Mouse (Mus musculus) hindbrain, embryonic 11.5 days (tissue): Measurements from ENCODE around the gene Pcx. TPM values are rescaled to one million over a fixed set of nuclear protein-coding genes. Genes with fewer than 3 reads are reported as not detected.

ENCODE experiments used
- ATAC-seq: fragments of 200-750 bp; cut with Nextera tagmentation; 2 replicates; pipeline ENCODE4 v1.8.0; 2017; ENCODE audit warnings: mild to moderate bottlenecking, moderate TSS enrichment, moderate library complexity; ENCODE audit not compliant: low FRiP score
- DNase-seq: peaks from one replicate; pipeline ENCODE4 v3.0.0-alpha.2; 2015; ENCODE audit warnings: low spot score
- H3K27ac ChIP-seq: fragments of 300-500 bp; sonication (generic); 2 replicates; pipeline ENCODE4 v1.5.1; 2014; ENCODE audit warnings: mild to moderate bottlenecking, low read depth, low read length
- H3K27me3 ChIP-seq: fragments of 300-500 bp; sonication (generic); 2 replicates; pipeline ENCODE4 v1.6.1; 2014; ENCODE audit warnings: mild to moderate bottlenecking, low read length, moderate library complexity, mixed read lengths; ENCODE audit not compliant: control insufficient read depth, insufficient read depth
- H3K36me3 ChIP-seq: fragments of 300-500 bp; sonication (generic); 2 replicates; pipeline ENCODE4 v1.6.1; 2014; ENCODE audit warnings: mild to moderate bottlenecking, low read length, moderate library complexity, mixed read lengths; ENCODE audit not compliant: control insufficient read depth, insufficient read depth
- H3K4me1 ChIP-seq: fragments of 300-500 bp; sonication (generic); replicated peaks from 2 replicates; pipeline ENCODE4 v1.6.1; 2014; ENCODE audit warnings: low read length, mixed read lengths; ENCODE audit not compliant: control insufficient read depth, insufficient read depth
- H3K4me2 ChIP-seq: fragments of 300-500 bp; sonication (generic); replicated peaks from 2 replicates; pipeline ENCODE4 v1.6.1; 2014; ENCODE audit warnings: mild to moderate bottlenecking, low read depth, low read length
- H3K4me3 ChIP-seq: fragments of 300-500 bp; sonication (generic); 2 replicates; pipeline ENCODE4 v1.5.1; 2014; ENCODE audit warnings: low read depth, low read length
- H3K9ac ChIP-seq: fragments of 300-500 bp; sonication (generic); 2 replicates; pipeline ENCODE4 v1.6.1; 2014; ENCODE audit warnings: low read depth, low read length
- H3K9me3 ChIP-seq: fragments of 300-500 bp; sonication (generic); 2 replicates; pipeline ENCODE4 v1.6.1; 2016; ENCODE audit warnings: low read length; ENCODE audit not compliant: control insufficient read depth
- WGBS: fragments of 180-500 bp; shearing (Covaris S2); extraction: QIAGEN DNeasy Blood & Tissue Kit; methylation state at CpG from one replicate; pipeline ENCODE4 v1.1.7; 2014; 5-methylcytosine and 5-hydroxymethylcytosine counted together
- polyA plus RNA-seq: library from polyadenylated mRNA; unstranded; fragments of >200 nt; fragmentation: Nextera tagmentation; extraction: Ambion mirVana; gene quantifications from 2 replicates; pipeline ENCODE4 v1.2.1, GENCODE M21; 2014

Gene Pcx
- polyA plus RNA-seq, 1 experiment from 2014 or later = 11.8 TPM

DNA sequence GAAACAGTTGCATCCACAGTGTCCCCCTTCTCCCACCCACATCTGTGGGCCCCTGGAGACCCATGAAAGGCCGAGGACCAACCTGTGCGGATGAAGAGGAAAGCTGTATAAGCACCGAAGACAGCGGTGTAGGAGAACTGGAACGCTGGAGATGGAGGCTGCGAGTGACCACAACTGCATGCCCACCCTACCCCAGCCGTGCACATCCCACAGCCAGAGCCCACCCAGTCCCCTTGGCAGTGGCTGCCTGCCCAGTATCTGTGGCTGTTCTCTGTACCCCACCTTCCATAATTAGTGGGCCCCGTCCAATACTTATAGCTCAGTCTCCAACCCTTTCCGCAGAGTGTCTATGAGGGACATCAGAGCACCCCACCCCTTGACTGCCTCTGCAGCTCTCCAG lies 113.1 kb downstream of the Pcx start:
- Histone ChIP-seq H3K27me3 (no peaks in the 10 kb centered on the region), H3K27ac (no peak overlapping the region), H3K4me2 (no peak overlapping the region), H3K9ac (no peak overlapping the region), H3K36me3 (no peaks in the 10 kb centered on the region), H3K4me1 (peaks cover 10% of the 10 kb centered on the region; the same call in 1 of the 2 replicates), H3K4me3 (no peak overlapping the region), H3K9me3 (no peaks in the 10 kb centered on the region)
- 93% methylated on average over 9 of the region's 9 CpGs for WGBS
- ATAC-seq (no peak), DNase-seq (no peak)

DNA sequence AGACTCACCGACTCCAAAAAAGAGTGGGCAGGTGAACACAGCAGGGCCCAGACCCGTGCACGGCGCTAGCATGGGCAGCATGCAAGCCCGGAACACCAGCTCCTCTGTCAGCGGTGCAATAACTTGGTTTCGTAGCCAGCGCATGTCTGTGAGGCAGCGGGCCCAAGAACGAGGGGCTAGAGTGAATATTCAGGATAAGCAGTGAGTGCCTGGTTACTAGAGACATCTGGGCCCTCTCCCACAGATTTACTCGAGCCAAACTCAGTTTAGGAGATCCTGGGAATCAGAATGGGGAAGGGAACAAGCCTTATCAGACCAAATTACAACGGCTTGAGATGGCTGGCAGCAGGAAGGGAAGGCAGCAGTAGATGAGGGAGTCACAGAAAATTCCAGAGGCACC lies 113.7 kb downstream of the Pcx start:
- Histone ChIP-seq H3K4me1 (peaks cover 10% of the 10 kb centered on the region; the same call in 1 of the 2 replicates), H3K9ac (no peak overlapping the region), H3K4me3 (no peak overlapping the region), H3K36me3 (no peaks in the 10 kb centered on the region), H3K9me3 (no peaks in the 10 kb centered on the region), H3K27me3 (no peaks in the 10 kb centered on the region), H3K4me2 (no peak overlapping the region), H3K27ac (no peak overlapping the region)
- ATAC-seq = no peak
- DNase-seq = no peak
- WGBS = 95% methylated on average over 12 of the region's 12 CpGs

DNA sequence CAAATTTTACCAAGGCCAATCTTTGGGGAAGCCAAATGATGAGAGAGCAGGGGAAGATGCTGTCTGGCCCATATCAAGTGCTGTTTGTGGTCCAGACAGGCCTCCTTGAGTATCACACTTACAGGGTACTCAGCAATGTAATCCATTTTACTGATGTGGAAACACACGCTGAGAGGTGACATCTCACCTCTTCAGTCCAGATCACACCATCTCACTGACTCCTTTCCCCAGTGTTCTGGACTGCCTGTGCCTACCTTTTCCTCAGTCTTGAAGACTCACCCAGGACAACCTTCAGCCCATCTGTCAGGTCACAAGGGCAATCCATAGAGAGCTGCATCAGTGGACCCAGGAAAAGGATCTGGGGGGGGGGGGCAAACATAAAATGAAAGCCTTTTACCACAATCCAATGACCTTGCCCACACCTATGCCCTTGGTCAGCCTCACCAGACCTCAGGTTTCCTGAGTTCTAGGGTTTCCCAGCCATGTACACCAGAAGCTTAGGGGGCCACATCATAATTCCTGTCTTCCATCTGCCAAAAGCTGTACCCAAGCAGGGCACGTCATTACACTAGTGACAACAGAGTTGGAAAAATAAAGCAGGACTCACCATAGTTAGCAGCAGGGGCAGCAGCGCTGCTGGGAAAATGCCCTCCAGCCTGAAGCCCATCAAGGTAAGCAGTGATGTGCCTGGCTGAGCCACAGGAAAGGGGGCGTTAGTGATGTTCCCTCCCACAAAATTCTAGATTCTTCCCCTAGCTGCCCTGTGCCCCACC lies 114.3 kb downstream of the Pcx start:
- ATAC-seq = peak; percentile 7; the same call in 1 of the 2 replicates
- Histone ChIP-seq H3K9ac (peak overlapping the region; percentile 94), H3K4me3 (peak overlapping the region; percentile 91), H3K4me1 (peaks cover 10% of the 10 kb centered on the region; the same call in 1 of the 2 replicates), H3K27ac (no peak overlapping the region; the same call in 1 of the 2 replicates), H3K36me3 (no peaks in the 10 kb centered on the region), H3K27me3 (no peaks in the 10 kb centered on the region), H3K9me3 (no peaks in the 10 kb centered on the region), H3K4me2 (peak overlapping the region; percentile 86)
- no peak for DNase-seq
- 35% methylated on average over 4 of the region's 4 CpGs for WGBS

DNA sequence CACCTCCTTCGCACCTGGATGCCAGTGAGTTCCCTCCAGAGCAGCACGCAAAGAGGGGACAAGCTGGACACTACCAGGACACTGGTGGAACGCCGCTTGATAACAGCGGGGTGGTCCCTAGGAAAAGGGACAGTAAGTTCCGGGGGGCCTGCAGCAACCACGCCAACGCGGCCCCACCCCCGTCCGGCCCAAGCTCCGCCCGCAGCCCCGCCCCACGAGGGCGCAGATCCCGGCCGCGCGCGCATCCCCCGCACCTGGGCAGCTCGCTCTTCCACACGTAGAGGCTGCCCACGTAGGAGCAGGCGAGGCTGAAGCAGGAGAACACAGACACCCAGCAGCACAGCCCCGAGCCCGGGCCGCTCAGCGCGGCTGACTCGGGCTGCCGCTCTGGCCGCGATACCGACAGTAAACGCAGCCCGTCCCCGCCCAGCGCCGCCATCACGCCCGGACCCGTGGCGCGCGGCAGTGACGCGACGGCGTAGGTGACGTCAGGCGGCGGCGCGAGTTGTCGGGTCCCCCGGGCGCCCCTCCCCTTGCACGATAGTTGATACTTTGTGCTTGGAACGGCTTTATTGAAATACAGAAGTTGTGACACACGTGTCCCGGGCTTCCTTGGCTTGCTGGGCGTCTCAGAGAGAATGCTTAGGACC lies 115.0 kb downstream of the Pcx start, which contains the start of gene Rce1:
Gene Rce1, minus strand, starts transcription at position 463 of the 650 bp plus-strand sequence.
- Histone ChIP-seq H3K4me3 (peak within 1 kb of the TSS; percentile 91), H3K4me1 (peaks cover 10% of the 10 kb centered on the region; the same call in 1 of the 2 replicates), H3K36me3 (no peaks in the 10 kb centered on the region), H3K9ac (peak within 1 kb of the TSS; percentile 94), H3K4me2 (peak within 1 kb of the TSS; percentile 86), H3K27me3 (no peaks in the 10 kb centered on the region), H3K27ac (peak within 1 kb of the TSS; percentile 77), H3K9me3 (no peaks in the 10 kb centered on the region)
- WGBS = under 1% methylated on average over 53 of the region's 64 CpGs
- ATAC-seq (peak; percentile 83), DNase-seq (peak; percentile 96)

DNA sequence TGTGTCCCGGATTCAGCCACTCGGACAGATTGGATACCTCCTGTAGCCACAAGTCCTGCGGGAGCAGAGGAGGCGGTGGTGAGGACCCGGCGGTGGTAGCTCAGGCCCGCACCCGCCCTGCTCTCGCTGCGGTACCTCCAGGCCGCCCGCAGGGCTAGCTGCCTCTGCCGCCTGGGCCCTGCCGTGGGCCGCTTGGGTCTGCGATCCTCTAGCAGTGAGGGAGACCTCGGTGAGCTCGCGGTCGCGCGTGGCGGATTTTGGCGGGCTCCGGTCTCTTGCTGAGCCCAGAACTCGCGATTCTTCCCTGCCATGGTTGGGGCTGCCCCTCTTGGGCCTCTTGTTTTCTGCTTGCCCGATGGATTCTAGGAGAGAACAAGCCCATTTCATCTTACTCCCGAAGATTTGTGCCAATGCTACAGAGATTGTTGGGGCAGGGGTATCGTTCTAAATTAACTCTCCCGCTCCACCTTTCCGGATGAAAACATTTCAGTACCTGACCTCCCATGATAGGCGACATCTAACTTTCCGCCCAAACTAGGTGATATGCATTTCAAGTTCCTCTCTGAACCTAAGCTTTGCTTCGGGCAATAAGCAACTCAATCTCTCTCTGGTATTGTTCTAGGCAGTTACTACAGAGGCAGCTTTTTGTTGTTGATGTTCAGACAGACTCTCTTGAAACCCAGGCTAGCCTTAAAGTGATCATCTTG lies 115.7 kb downstream of the Pcx start:
- ATAC-seq (peak; percentile 62), DNase-seq (no peak)
- WGBS = 2% methylated on average over 35 of the region's 35 CpGs
- Histone ChIP-seq H3K27me3 (no peaks in the 10 kb centered on the region), H3K4me2 (peak overlapping the region; percentile 86), H3K27ac (peak overlapping the region; percentile 77; the same call in 1 of the 2 replicates), H3K4me1 (peaks cover 10% of the 10 kb centered on the region; the same call in 1 of the 2 replicates), H3K36me3 (no peaks in the 10 kb centered on the region), H3K9me3 (no peaks in the 10 kb centered on the region), H3K9ac (peak overlapping the region; percentile 94), H3K4me3 (peak overlapping the region; percentile 91)

DNA sequence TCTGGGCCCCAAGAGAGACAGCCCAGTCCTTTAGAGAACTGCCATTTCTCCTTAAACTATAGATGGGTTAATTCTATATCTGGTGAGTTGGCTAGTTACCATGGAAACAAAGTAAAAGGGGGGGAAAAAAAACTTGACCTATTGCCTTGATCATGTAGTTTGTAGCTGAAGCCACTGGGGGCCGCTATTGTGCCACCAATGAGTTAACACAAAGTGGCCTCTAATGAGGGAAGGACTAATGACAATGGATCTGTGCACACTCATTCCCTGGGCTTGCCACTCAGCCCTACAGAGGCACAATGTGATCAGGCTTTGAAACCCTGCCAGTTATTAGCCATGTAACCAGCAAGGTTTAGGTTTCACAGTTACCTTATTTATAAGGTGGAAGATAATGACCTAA lies 118.5 kb downstream of the Pcx start:
- Histone ChIP-seq H3K4me2 (no peak overlapping the region), H3K9me3 (no peaks in the 10 kb centered on the region), H3K27me3 (no peaks in the 10 kb centered on the region), H3K4me1 (peaks cover 10% of the 10 kb centered on the region; the same call in 1 of the 2 replicates), H3K27ac (no peak overlapping the region), H3K4me3 (no peak overlapping the region), H3K36me3 (no peaks in the 10 kb centered on the region), H3K9ac (no peak overlapping the region)
- ATAC-seq = 0 out of 2 replicates have a peak, but pooled peaks have one; percentile 45
- 0% methylated on average over 1 of the region's 1 CpGs for WGBS
- peak; percentile 85 for DNase-seq

DNA sequence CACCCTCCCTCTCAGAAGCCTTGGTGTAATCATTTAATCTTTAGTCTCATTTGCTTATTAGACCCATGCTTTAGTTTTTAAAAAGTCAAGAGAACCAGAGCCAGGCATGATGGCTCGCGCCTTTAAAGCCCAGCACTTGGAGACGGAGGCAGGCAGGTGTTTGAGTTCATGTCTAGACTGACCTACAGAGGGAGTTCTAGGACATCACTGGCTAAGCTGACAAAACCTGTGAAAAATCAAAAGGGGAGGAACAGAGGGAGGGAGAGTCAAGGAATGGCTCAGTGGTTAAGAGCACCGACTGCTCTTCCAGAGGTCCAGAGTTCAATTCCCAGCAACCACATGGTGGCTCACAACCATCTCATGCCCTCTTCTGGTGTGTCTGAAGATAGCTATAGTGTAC lies 125.7 kb downstream of the Pcx start:
- WGBS = 65% methylated on average over 4 of the region's 4 CpGs
- no peak overlapping the region for H3K4me3 ChIP-seq
- DNase-seq (no peak), ATAC-seq (no peak)
- no peaks in the 10 kb centered on the region for H3K4me1 ChIP-seq
- no peaks in the 10 kb centered on the region for H3K27me3 ChIP-seq
- no peak overlapping the region for H3K9ac ChIP-seq
- no peaks in the 10 kb centered on the region for H3K36me3 ChIP-seq
- H3K4me2 ChIP-seq = no peak overlapping the region
- H3K9me3 ChIP-seq = no peaks in the 10 kb centered on the region
- no peak overlapping the region for H3K27ac ChIP-seq

DNA sequence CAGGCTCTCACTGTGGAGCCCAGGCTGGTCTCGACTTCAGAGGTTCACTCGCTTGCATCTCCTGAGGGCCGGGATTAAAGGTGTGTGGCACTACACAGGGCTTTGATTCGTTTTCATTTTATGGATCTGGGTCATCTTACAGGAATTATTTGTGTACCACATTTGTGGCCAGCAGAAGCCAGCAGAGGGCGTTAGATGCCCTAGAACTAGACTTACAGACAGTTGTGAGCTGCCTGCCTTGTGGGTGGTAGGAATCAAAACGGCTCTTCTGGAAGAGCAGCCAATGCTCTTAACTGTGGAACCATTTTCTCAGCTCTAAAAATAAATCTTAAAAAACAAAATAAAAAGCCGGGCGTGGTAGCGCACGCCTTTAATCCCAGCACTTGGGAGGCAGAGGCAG lies 134.0 kb downstream of the Pcx start:
- peak; percentile 69 for DNase-seq
- WGBS = 44% methylated on average over 10 of the region's 10 CpGs
- no peak overlapping the region for H3K9ac ChIP-seq

More for the DNA sequence above, 134.0 kb downstream of the Pcx start:
- ATAC-seq = no peak
- no peaks in the 10 kb centered on the region for H3K27me3 ChIP-seq
- H3K27ac ChIP-seq = no peak overlapping the region
- no peaks in the 10 kb centered on the region for H3K36me3 ChIP-seq
- H3K4me2 ChIP-seq = no peak overlapping the region
- no peaks in the 10 kb centered on the region for H3K4me1 ChIP-seq
- H3K4me3 ChIP-seq = no peak overlapping the region
- no peaks in the 10 kb centered on the region for H3K9me3 ChIP-seq
